ENCODE assay signal across 12 mouse cellular contexts in genomic region chr12:79719847-79720201, GRCm38 (mm10).
DNase-seq lines count a peak whose midpoint lies in the region; ATAC-seq and TF ChIP-seq lines count a peak whose summit lies in the region.
"Had no signal": no experiment of that assay in that cellular context is flagged by ENCODE, and none has a peak within 500 bp of the region (broad histone marks: within the 10 kb centered on the region; RNA-seq: fewer than 3 reads in every experiment).

No protein-coding gene starts in this region.

- ATAC-seq in heart, embryonic 15.5 days (replicated peaks; ENCODE audit: insufficient number of reproducible peaks, insufficient read depth, low FRiP score, low read depth): no peak
- ATAC-seq in embryonic facial prominence, embryonic 12.5 days (ENCODE audit: insufficient number of reproducible peaks, insufficient read depth, low FRiP score, low TSS enrichment): no peak
- ATAC-seq in hindbrain, embryonic 13.5 days (ENCODE audit: low FRiP score): no peak
- ATAC-seq in midbrain, embryonic 13.5 days: 0 out of 2 replicates have a peak, but pooled peaks have one; percentile 28

- no peak for TF ChIP-seq POLR2A in heart, adult 2 months (IDR thresholded peaks at IDR 0.05; ENCODE audit: insufficient read depth, low read depth, low read length)

- H3K9ac ChIP-seq in heart, embryonic 15.5 days: no peak overlapping the region
- H3K9ac ChIP-seq in heart, adult 2 months (ENCODE audit: low read depth, low read length): no peak overlapping the region
- no peak overlapping the region for H3K9ac ChIP-seq in embryonic facial prominence, embryonic 12.5 days
- peak overlapping the region; percentile 51; the same call in 1 of the 2 replicates for H3K9ac ChIP-seq in hindbrain, embryonic 13.5 days
- H3K9ac ChIP-seq in midbrain, embryonic 13.5 days (replicated peaks): no peak overlapping the region

- no peaks in the 10 kb centered on the region for H3K36me3 ChIP-seq in heart, embryonic 15.5 days
- no peaks in the 10 kb centered on the region for H3K36me3 ChIP-seq in heart, adult 2 months (ENCODE audit: control insufficient read depth, insufficient read depth, low read length)
- H3K36me3 ChIP-seq in embryonic facial prominence, embryonic 12.5 days: no peaks in the 10 kb centered on the region
- H3K36me3 ChIP-seq in hindbrain, embryonic 13.5 days: no peaks in the 10 kb centered on the region
- H3K36me3 ChIP-seq in midbrain, embryonic 13.5 days: no peaks in the 10 kb centered on the region

- no peak overlapping the region for H3K4me3 ChIP-seq in heart, embryonic 15.5 days
- H3K4me3 ChIP-seq in heart, adult 2 months: no peak overlapping the region
- H3K4me3 ChIP-seq in embryonic facial prominence, embryonic 12.5 days: no peak overlapping the region
- H3K4me3 ChIP-seq in hindbrain, embryonic 13.5 days: no peak overlapping the region
- no peak overlapping the region for H3K4me3 ChIP-seq in midbrain, embryonic 13.5 days (replicated peaks)
- H3K4me3 ChIP-seq: gastrocnemius, adult 2 months; myocyte had no signal

- no peaks in the 10 kb centered on the region for H3K79me2 ChIP-seq in heart, adult 2 months (replicated peaks; ENCODE audit: control insufficient read depth, insufficient read depth, low read length)

- TF ChIP-seq EP300 in heart, adult 2 months (IDR thresholded peaks at IDR 0.05; ENCODE audit: insufficient read depth, low read depth, low read length): no peak

- no peak for DNase-seq in heart, adult 2 months
- DNase-seq in gastrocnemius, postnatal 10 days: no peak
- no peak for DNase-seq in spleen, postnatal 4 days (ENCODE audit: low spot score in 2 of 2)
- DNase-seq in layer of hippocampus, adult 9-10 months (ENCODE audit: low spot score): no peak
- DNase-seq: adrenal gland, adult 2 months; gastrocnemius, adult 2 months; lung, adult 18-20 months had no signal

- H3K27me3 ChIP-seq in heart, embryonic 15.5 days: no peaks in the 10 kb centered on the region
- no peaks in the 10 kb centered on the region for H3K27me3 ChIP-seq in heart, adult 2 months (ENCODE audit: control insufficient read depth, insufficient read depth, low read length)
- no peaks in the 10 kb centered on the region for H3K27me3 ChIP-seq in embryonic facial prominence, embryonic 12.5 days
- H3K27me3 ChIP-seq in hindbrain, embryonic 13.5 days: no peaks in the 10 kb centered on the region
- H3K27me3 ChIP-seq in midbrain, embryonic 13.5 days: no peaks in the 10 kb centered on the region

- 0 out of 2 replicates have a peak overlapping the region, but pooled peaks have one; percentile 6 for H3K27ac ChIP-seq in heart, embryonic 15.5 days
- H3K27ac ChIP-seq in heart, adult 2 months: no peak overlapping the region
- peak overlapping the region; percentile 81 for H3K27ac ChIP-seq in embryonic facial prominence, embryonic 12.5 days
- peak overlapping the region; percentile 86 for H3K27ac ChIP-seq in hindbrain, embryonic 13.5 days
- H3K27ac ChIP-seq in midbrain, embryonic 13.5 days: peak overlapping the region; percentile 88
- H3K27ac ChIP-seq: gastrocnemius, adult 2 months had no signal

- TF ChIP-seq CTCF in heart, adult 2 months (IDR thresholded peaks at IDR 0.05): no peak

- H3K4me1 ChIP-seq in heart, embryonic 15.5 days (replicated peaks): peaks cover 18% of the 10 kb centered on the region
- H3K4me1 ChIP-seq in heart, adult 2 months (ENCODE audit: control insufficient read depth, insufficient read depth, low read length): no peaks in the 10 kb centered on the region
- H3K4me1 ChIP-seq in embryonic facial prominence, embryonic 12.5 days: peaks cover 37% of the 10 kb centered on the region
- peaks cover 27% of the 10 kb centered on the region for H3K4me1 ChIP-seq in hindbrain, embryonic 13.5 days (replicated peaks)
- H3K4me1 ChIP-seq in midbrain, embryonic 13.5 days (replicated peaks): peaks cover 41% of the 10 kb centered on the region

- 29% methylated on average over 1 of the region's 1 CpGs for WGBS in heart, embryonic 15.5 days
- WGBS in heart, adult 2 months: 96% methylated on average over 1 of the region's 1 CpGs
- 17% methylated on average over 1 of the region's 1 CpGs for WGBS in embryonic facial prominence, embryonic 12.5 days
- 4% methylated on average over 1 of the region's 1 CpGs for WGBS in hindbrain, embryonic 13.5 days
- 0% methylated on average over 1 of the region's 1 CpGs for WGBS in midbrain, embryonic 13.5 days

- intact Hi-C loops in heart, adult 2 months (cut with DNase I): no loop called here

- H3K9me3 ChIP-seq in heart, embryonic 15.5 days (replicated peaks): no peaks in the 10 kb centered on the region
- H3K9me3 ChIP-seq in embryonic facial prominence, embryonic 12.5 days: no peaks in the 10 kb centered on the region
- no peaks in the 10 kb centered on the region for H3K9me3 ChIP-seq in hindbrain, embryonic 13.5 days
- no peaks in the 10 kb centered on the region for H3K9me3 ChIP-seq in midbrain, embryonic 13.5 days

- no peak overlapping the region for H3K4me2 ChIP-seq in heart, embryonic 15.5 days
- H3K4me2 ChIP-seq in embryonic facial prominence, embryonic 12.5 days (replicated peaks): no peak overlapping the region
- H3K4me2 ChIP-seq in hindbrain, embryonic 13.5 days: no peak overlapping the region
- H3K4me2 ChIP-seq in midbrain, embryonic 13.5 days (replicated peaks): no peak overlapping the region
